Mouse (Mus musculus): ENCODE measurements around the gene Axdnd1. TPM values are rescaled to one million over a fixed set of nuclear protein-coding genes. Genes with fewer than 3 reads are reported as not detected.

Gene Axdnd1
- total and polyA plus RNA-seq, 3 experiments = not detected

DNA sequence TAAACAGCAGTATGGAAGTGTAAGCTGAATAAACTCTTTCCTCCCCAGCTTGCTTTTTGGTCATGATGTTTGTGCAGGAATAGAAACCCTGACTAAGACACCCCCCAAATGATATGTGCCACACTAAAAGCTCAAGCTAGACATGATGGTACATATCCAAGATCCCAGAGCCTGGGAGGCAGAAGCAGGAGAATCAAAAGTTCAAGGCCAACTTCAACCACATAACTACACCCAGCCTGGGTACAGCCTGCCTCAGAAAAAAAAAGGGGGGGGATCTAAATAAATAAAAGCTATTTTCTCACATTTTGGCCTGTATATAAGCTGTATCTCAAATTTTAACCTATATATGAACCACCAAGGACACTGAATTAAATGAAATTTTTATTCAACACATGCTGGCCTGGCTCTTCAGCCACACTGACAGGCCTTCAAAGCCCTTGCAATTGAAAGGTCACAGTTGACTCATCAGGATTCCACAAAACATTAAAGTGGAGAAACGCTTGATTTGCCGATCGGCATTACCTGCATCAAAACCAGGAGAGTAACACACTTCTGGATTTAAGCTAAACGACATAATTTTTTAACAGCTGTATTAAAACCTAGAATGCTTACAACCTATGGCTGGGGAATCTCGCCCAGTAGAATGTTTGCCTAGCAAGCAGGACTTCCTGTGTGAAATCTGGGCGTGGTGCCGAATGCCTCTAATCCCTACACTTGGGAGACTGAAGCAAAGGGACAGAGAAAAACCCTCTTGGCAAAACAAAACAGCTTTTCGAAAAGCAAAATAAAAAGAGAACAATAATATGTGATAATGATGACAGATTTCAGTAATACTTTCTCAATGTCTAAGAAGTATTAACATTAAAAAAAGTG lies 43.3 kb upstream of the Axdnd1 start:
- H3K4me1 ChIP-seq (ENCODE audit: control insufficient read depth, insufficient read depth, low read length) = no peaks in the 10 kb centered on the region; the same call in none of the 2 replicates
- TF ChIP-seq EP300 (IDR thresholded peaks at IDR 0.05; ENCODE audit: insufficient read depth, low read depth, low read length) = no peak
- DNase-seq = peak; percentile 35 to 39
- no peaks in the 10 kb centered on the region for H3K27me3 ChIP-seq (ENCODE audit: control insufficient read depth, insufficient read depth, low read length)
- H3K36me3 ChIP-seq (ENCODE audit: control insufficient read depth, insufficient read depth, low read length) = no peaks in the 10 kb centered on the region
- WGBS = 56% methylated on average over 8 of the region's 8 CpGs
- H3K4me3 ChIP-seq = no peak overlapping the region
- H3K27ac ChIP-seq = no peak overlapping the region
- intact Hi-C loops (cut with DNase I) = no loop called here
- H3K79me2 ChIP-seq (replicated peaks; ENCODE audit: control insufficient read depth, insufficient read depth, low read length) = no peaks in the 10 kb centered on the region
- H3K9ac ChIP-seq (ENCODE audit: low read depth, low read length) = no peak overlapping the region

DNA sequence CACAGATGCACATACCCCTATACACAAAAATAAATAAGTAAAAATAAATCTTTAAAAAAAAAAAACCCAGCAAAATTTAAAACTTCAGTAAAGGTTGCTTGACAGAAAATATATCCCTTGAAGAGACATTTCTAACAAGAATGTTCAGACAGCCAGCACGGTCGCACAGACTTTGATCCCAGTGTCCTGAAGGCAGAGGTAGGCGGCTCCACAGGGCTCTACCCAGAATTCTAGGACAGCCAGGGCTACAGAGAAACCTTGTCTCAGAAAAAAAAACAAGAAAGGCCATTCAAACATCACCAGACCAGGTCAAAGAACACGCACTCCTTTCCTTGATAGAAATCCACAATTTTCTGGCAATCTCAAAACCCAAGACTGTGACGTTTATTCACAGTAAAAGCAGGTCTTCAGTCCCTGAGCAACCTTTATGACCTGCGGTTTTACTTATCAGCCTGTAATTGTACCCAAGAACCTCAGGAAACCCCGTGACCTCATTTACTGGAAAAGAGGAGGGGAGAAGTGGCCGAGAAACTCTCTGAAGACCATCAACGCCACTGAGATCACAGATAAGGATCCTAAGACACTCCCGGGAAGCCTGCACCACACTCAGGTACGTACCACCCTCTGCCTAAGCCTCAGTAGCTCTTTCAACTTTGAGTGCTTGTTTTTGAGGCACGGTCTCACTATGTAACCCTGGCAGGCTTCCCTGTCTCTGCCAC lies 41.5 kb upstream of the Axdnd1 start:
- 75% methylated on average over 12 of the region's 12 CpGs for WGBS
- no peak for DNase-seq
- TF ChIP-seq EP300 (IDR thresholded peaks at IDR 0.05; ENCODE audit: insufficient read depth, low read depth, low read length) (no peak), CTCF (IDR thresholded peaks at IDR 0.05) (no peak), POLR2A (IDR thresholded peaks at IDR 0.05; ENCODE audit: insufficient read depth, low read depth, low read length) (no peak)
- no peak overlapping the region for H3K4me3 ChIP-seq
- no peak overlapping the region for H3K9ac ChIP-seq (ENCODE audit: low read depth, low read length)
- no peak overlapping the region for H3K27ac ChIP-seq
- intact Hi-C loops (cut with DNase I) = no loop called here
- no peaks in the 10 kb centered on the region for H3K36me3 ChIP-seq (ENCODE audit: control insufficient read depth, insufficient read depth, low read length)
- no peaks in the 10 kb centered on the region for H3K27me3 ChIP-seq (ENCODE audit: control insufficient read depth, insufficient read depth, low read length)
- H3K79me2 ChIP-seq (replicated peaks; ENCODE audit: control insufficient read depth, insufficient read depth, low read length) = no peaks in the 10 kb centered on the region
- H3K4me1 ChIP-seq (ENCODE audit: control insufficient read depth, insufficient read depth, low read length) = no peaks in the 10 kb centered on the region; the same call in none of the 2 replicates

DNA sequence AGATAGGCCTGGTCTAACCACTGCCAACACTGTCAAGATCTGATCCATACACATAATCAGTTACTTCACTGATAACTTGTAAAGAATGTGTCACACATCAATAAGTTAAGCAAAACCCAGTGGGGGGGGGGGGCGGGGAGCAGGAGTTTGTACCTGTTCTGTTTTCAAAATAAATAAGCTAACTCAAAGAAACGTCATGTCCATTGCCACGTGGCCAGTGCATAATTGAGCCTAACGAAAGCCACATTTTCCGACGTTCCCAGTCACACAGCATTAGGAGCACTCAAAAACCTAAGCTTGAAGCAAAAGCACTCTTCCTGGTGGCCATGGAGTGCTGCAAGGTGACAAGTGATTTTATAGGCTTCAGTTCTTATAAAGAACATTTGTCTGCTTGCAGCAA lies 40.1 kb upstream of the Axdnd1 start:
- no peaks in the 10 kb centered on the region for H3K36me3 ChIP-seq (ENCODE audit: control insufficient read depth, insufficient read depth, low read length)
- no peaks in the 10 kb centered on the region for H3K79me2 ChIP-seq (replicated peaks; ENCODE audit: control insufficient read depth, insufficient read depth, low read length)
- DNase-seq = no peak
- intact Hi-C loops (cut with DNase I) = no loop called here
- TF ChIP-seq POLR2A (IDR thresholded peaks at IDR 0.05; ENCODE audit: insufficient read depth, low read depth, low read length) = no peak
- TF ChIP-seq CTCF (IDR thresholded peaks at IDR 0.05) = no peak
- no peak for TF ChIP-seq EP300 (IDR thresholded peaks at IDR 0.05; ENCODE audit: insufficient read depth, low read depth, low read length)
- H3K9ac ChIP-seq (ENCODE audit: low read depth, low read length) = no peak overlapping the region
- H3K27ac ChIP-seq = no peak overlapping the region
- 85% methylated on average over 6 of the region's 6 CpGs for WGBS
- no peaks in the 10 kb centered on the region; the same call in none of the 2 replicates for H3K4me1 ChIP-seq (ENCODE audit: control insufficient read depth, insufficient read depth, low read length)
- H3K27me3 ChIP-seq (ENCODE audit: control insufficient read depth, insufficient read depth, low read length) = no peaks in the 10 kb centered on the region
- no peak overlapping the region for H3K4me3 ChIP-seq

DNA sequence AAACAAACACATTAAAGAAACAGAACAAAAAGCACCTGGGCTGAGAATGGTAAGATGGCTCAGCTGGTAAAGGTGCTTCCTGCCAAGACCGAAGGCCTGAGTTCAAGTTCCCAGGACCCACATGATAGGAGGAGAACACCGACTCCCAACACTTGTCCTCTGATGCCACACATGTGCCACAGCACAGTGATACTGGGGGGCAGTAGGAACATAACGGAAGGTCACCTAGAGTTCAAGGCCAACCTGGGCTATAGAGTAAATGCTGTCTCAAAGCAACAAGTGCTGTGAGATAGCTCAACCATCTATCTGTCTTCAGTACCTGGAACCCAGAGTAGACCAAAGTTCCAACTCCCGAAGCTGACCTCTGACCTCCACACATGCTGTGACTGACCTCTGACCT lies 39.3 kb upstream of the Axdnd1 start:
- H3K36me3 ChIP-seq (ENCODE audit: control insufficient read depth, insufficient read depth, low read length) = no peaks in the 10 kb centered on the region
- H3K27me3 ChIP-seq (ENCODE audit: control insufficient read depth, insufficient read depth, low read length) = no peaks in the 10 kb centered on the region
- no peak overlapping the region for H3K9ac ChIP-seq (ENCODE audit: low read depth, low read length)
- no peak for TF ChIP-seq POLR2A (IDR thresholded peaks at IDR 0.05; ENCODE audit: insufficient read depth, low read depth, low read length)
- no peak for TF ChIP-seq CTCF (IDR thresholded peaks at IDR 0.05)
- no peak for TF ChIP-seq EP300 (IDR thresholded peaks at IDR 0.05; ENCODE audit: insufficient read depth, low read depth, low read length)
- DNase-seq = no peak
- H3K4me3 ChIP-seq = no peak overlapping the region
- 84% methylated on average over 4 of the region's 4 CpGs for WGBS
- no peak overlapping the region for H3K27ac ChIP-seq
- no peaks in the 10 kb centered on the region; the same call in none of the 2 replicates for H3K4me1 ChIP-seq (ENCODE audit: control insufficient read depth, insufficient read depth, low read length)
- intact Hi-C loops (cut with DNase I) = no loop called here
- H3K79me2 ChIP-seq (replicated peaks; ENCODE audit: control insufficient read depth, insufficient read depth, low read length) = no peaks in the 10 kb centered on the region

DNA sequence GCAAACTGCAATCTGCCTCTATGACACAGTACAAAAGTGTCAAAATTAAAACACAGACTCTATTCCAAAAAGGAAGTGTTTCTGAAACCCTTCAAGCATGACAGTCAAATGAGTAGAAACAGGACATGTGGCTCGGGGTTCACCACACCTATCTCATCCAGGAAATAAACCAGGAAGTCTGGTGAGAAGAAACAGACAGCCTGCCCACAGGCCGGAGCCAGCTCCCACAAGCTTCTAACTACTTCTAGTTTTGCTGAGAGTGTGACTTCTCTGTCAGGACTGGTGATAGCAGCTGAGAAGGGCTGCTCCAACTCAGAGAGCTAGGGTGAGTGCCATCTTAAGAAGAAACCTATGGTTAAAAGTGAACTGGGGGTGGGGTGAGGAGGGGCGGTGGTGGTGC lies 38.7 kb upstream of the Axdnd1 start:
- no peaks in the 10 kb centered on the region; the same call in none of the 2 replicates for H3K4me1 ChIP-seq (ENCODE audit: control insufficient read depth, insufficient read depth, low read length)
- intact Hi-C loops (cut with DNase I) = no loop called here
- no peaks in the 10 kb centered on the region for H3K36me3 ChIP-seq (ENCODE audit: control insufficient read depth, insufficient read depth, low read length)
- 49% methylated on average over 3 of the region's 3 CpGs for WGBS
- no peaks in the 10 kb centered on the region for H3K79me2 ChIP-seq (replicated peaks; ENCODE audit: control insufficient read depth, insufficient read depth, low read length)
- H3K27me3 ChIP-seq (ENCODE audit: control insufficient read depth, insufficient read depth, low read length) = no peaks in the 10 kb centered on the region
- H3K9ac ChIP-seq (ENCODE audit: low read depth, low read length) = no peak overlapping the region
- no peak overlapping the region for H3K27ac ChIP-seq
- H3K4me3 ChIP-seq = no peak overlapping the region
- no peak for TF ChIP-seq CTCF (IDR thresholded peaks at IDR 0.05)
- DNase-seq = peak in 1 of 2 experiments; percentile 42

Data from heart, adult 2 months (tissue).